Mouse (Mus musculus) inflammation-experienced regulatory T-cells, adult 16 weeks (primary cell): Measurements from ENCODE around the gene Stab1. TPM values are rescaled to one million over a fixed set of nuclear protein-coding genes. Genes with fewer than 3 reads are reported as not detected.

Experiments
- polyA plus RNA-seq: library from polyadenylated mRNA; unstranded; fragments of 100-300 nt; shearing (Covaris generic); gene quantifications from one replicate; pipeline ENCODE4 v1.2.1, GENCODE M21; 2017

Gene Stab1
- 3.5 TPM for polyA plus RNA-seq

DNA sequence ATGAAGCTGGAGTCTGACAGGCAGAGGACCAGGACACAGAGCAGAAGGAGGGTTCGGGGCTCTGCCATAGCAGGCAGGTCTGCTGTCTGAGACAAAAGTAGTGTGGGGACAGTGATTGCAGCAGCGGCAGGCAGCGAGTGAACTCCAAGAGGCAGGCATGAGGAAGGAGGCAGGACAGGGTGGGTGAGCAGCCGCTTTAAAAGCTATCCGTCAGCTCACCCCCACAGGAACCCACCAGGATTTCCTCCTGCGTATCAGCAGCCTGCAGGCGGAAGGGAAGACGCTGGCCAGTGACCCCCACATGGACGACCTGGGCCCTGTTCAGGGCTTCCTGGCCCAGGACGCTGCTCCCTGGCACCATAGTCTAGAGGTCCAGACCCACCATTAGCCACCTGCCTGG, at the start of gene Stab1:
Gene Stab1, minus strand, starts transcription at position 217 of the 400 bp plus-strand sequence.

DNA sequence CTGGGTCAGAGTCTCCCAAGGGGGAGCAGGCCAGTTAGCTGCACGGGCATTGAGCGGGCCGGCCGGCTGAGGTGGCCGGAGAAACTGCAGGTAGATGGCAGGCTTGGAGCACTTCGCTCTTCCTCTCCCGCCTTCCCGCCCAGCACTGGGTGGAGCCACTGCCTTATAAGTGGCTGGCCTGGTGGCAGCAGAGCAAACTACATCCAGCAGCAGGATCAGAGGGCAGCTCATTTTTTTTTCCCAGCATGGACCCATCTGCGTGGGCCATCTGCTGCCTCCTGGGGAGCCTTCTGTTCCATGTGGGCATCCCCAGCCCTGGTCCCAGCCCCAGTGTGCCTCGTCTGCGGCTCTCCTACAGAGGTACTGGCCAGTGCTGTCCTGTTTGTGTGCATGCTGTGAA, 49.2 kb upstream of the Stab1 start, which contains the start of gene Sema3g:
Gene Sema3g, plus strand, starts transcription at position 195 of the 400 bp plus-strand sequence.

DNA sequence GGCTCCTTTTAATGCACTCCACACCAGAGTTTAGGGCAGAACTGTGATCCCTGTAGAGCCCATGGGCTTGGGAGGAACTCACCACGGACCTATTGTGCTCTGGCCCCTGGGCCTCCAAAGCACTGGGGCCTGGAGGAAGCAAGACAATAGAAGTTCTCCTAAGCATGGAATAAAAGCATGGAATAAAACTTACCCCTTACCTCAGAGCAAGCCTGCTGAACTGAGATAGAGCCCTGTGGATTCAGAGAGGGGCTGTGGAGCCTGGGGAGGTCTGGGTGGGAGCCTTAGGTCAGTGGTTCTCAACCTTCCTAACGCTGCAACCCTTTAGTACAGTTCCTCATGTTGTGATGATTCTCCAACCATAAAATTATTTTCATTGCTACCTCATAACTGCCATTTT, 48.4 kb upstream of the Stab1 start, which contains the start of gene Nisch:
Gene Nisch, minus strand, starts transcription at position 101 of the 400 bp plus-strand sequence.

GRCm38 (mm10) chr14:31208084-31208483, 39.6 kb upstream of the Stab1 start, which contains the start of gene Tnnc1:
TSS of gene Tnnc1 (plus strand) at chr14:31208312.

DNA sequence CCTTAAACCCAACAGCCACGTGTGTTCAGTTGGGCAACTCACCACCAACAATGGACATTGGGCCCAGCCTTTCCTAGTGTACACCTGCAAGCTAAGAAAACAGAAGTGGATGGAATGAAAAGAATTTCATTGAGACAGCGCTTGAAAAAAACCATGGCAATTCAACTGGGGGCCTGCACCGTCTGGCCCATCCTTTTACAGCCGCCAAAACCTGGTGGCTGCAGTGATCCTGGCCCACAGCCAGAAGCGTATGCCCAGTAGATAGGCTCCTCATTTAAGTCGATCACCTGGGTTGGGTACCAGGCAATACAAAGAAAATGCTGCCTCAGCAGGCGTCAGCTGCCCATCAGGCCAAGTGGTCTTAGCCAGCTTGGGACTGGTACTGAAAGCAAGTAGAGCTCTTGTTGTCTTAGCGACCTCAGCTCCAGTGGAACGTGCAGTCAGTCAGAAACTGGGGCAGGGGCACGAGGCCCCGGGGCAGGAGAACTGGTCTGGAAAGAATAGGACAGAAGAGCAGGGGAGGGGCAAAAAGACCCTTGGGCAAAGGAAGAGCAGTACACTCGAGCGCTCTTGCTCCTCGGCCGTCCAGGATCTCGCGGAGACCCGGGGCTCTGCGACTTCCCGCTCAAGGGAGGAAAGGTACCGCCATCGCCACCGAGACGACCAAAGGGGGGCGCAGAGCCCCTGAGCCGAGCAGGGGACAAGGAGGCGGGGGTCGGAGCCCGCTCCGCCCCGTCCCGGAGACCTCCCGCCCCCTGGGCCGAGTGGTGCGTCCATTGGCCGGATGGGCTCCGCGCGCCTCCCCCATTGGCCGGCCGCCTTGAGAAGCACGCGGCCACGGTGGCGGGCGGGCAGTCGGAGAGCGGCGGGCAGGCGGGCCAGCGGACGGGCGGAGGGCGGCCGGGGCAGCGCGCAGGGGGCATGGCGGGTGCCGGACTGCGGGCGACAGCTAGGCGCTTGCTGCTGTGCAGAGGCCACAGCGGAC, 37.9 kb downstream of the Stab1 start, which contains the start of gene Nt5dc2:
Gene Nt5dc2, plus strand, starts transcription at position 818 of the 985 bp plus-strand sequence.

DNA sequence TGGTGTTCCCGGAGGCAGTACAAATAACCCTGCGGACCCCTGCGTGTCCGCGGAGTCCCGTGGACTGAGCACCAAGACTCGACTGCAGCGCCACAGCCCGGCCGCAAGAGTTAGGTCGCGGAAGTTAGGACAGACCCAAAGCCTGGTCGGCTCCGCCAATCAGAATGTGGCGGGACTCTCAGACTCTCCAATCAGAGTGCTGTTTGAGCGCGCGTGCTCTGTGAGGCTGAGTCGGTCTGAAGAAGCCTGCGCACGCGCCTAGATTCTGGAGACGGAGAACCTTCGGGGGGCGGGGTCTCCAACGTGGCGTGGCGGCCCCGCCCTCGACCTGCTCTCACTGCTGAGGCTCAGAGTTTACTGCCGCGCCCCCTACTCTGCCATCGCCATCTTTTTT, 39.6 kb downstream of the Stab1 start, which contains the start of gene Smim4:
Gene Smim4, minus strand, starts transcription at position 131 of the 394 bp plus-strand sequence.

Other genes with a start within 250 kb of the Stab1 start
- gene Itih3, start 244.9 kb downstream of the Stab1 start, polyA plus RNA-seq = not detected
- not detected for gene Itih1, start 225.4 kb downstream of the Stab1 start, polyA plus RNA-seq
- 11.8 TPM for gene Nek4, start 217.3 kb downstream of the Stab1 start, polyA plus RNA-seq
- gene Glt8d1, start 167.2 kb downstream of the Stab1 start, polyA plus RNA-seq = 9.1 TPM
- 339 TPM for gene Spcs1, start 167.0 kb downstream of the Stab1 start, polyA plus RNA-seq
- 52.6 TPM for gene Pbrm1, start 149.5 kb downstream of the Stab1 start, polyA plus RNA-seq
- 77.3 TPM for gene Gnl3, start 149.5 kb downstream of the Stab1 start, polyA plus RNA-seq
- 60.7 TPM for gene Smim4, start 39.7 kb downstream of the Stab1 start, polyA plus RNA-seq
- 0.45 TPM for gene Nt5dc2, start 37.6 kb downstream of the Stab1 start, polyA plus RNA-seq
- not detected for gene Tnnc1, start 39.7 kb upstream of the Stab1 start, polyA plus RNA-seq
- gene Nisch, start 48.3 kb upstream of the Stab1 start, polyA plus RNA-seq = 201 TPM
- not detected for gene Sema3g, start 49.2 kb upstream of the Stab1 start, polyA plus RNA-seq
- 15.6 TPM for gene Phf7, start 82.7 kb upstream of the Stab1 start, polyA plus RNA-seq
- gene Bap1, start 82.8 kb upstream of the Stab1 start, polyA plus RNA-seq = 112 TPM
- not detected for gene Dnah1, start 155.3 kb upstream of the Stab1 start, polyA plus RNA-seq
- gene Capn7, start 168.0 kb upstream of the Stab1 start, polyA plus RNA-seq = 32.2 TPM